Mouse (Mus musculus) olfactory bulb, adult 2 months (tissue): ENCODE results near the gene Myog.

Experiments used
- CTCF ChIP-seq: fragments of 200-500 bp; IDR thresholded peaks from 2 replicates; pipeline ENCODE4 v1.5.1; 2012; ENCODE audit warnings: low read depth, mild to moderate bottlenecking, low read length, moderate library complexity; ENCODE audit not compliant: insufficient read depth
- POLR2A ChIP-seq: fragments of 200-500 bp; IDR thresholded peaks from 2 replicates; pipeline ENCODE4 v1.6.1; 2012; ENCODE audit warnings: mild to moderate bottlenecking, low read depth, low read length, moderate library complexity; ENCODE audit not compliant: insufficient read depth

DNA sequence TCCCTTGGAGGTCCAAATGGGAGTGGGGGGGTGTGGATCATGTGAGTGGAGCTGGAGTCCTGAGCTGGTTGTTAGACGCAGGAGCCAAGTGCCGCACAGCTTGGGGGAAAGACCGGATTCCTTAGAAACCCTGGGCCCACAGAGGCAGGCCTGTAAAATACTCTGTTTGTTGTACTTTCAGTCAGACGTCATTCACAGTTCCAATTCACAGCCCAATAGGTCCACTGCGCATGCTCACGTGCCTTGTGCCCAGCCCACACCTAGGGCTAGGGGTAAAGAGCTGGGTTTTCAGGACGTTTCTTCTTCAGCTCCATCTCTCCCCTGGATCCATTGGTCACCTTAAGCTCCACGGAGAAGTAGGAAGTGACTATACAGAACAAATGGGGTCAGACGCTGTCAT, 2.8 kb downstream of the Myog start:
- no peak for TF ChIP-seq CTCF
- TF ChIP-seq POLR2A = no peak
